Mouse (Mus musculus) CH12.LX (cell line): ENCODE data around the gene Tulp2.

Experiments
- CTCF ChIP-seq, 2 experiments: IDR thresholded peaks in 1 of 2; conservative IDR thresholded peaks in 1 of 2; 2 replicates each; pipeline ENCODE4 v1.5.1; 2011 to 2012; ENCODE audit warnings: low read depth in 2 of 2, low read length in 2 of 2, improper control_type of control experiment in 1 of 2, inconsistent platforms in 1 of 2, mild to moderate bottlenecking in 1 of 2, moderate library complexity in 1 of 2
- ELF1 ChIP-seq: IDR thresholded peaks from 2 replicates; pipeline ENCODE4 v1.6.1; 2014; ENCODE audit warnings: low read depth, mild to moderate bottlenecking, inconsistent platforms, low read length, improper control_type of control experiment
- ETS1 ChIP-seq: conservative IDR thresholded peaks from 2 replicates; pipeline ENCODE4 v1.6.1; 2012; ENCODE audit warnings: low read depth, mild to moderate bottlenecking, inconsistent platforms, low read length, improper control_type of control experiment, moderate library complexity
- MAZ ChIP-seq: IDR thresholded peaks from 2 replicates; pipeline ENCODE4 v1.6.1; 2012; ENCODE audit warnings: low read depth, mild to moderate bottlenecking, inconsistent platforms, low read length, improper control_type of control experiment, moderate library complexity
- MYC ChIP-seq: IDR thresholded peaks from 2 replicates; pipeline ENCODE4 v1.6.1; 2011; ENCODE audit warnings: low read depth, mild to moderate bottlenecking, improper control_type of control experiment, low read length
- POLR2A ChIP-seq: IDR thresholded peaks from 2 replicates; pipeline ENCODE4 v1.6.1; 2011; ENCODE audit warnings: low read depth, mild to moderate bottlenecking, improper control_type of control experiment, low read length

DNA sequence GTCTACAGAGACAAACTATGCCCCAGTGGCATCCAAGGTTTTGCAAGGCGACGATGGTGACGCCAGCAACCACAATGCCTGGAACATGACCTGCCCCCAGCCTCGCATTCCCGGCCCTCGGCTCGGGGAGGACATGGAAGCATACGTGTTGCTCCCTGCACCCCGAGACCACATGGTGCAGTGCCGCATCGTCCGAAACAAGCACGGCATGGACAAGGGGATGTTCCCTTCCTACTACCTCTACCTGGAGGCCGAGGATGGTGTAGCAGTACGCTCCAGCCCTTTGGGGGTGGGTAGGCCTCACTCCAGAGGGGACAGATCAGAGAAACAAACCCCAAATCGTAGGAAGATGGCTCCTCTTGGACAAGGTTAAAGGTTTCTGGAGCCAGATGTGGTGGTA lies 36.9 kb downstream of the Tulp2 start:
- TF ChIP-seq MYC (no peak), CTCF (conservative IDR thresholded peaks at IDR 0.05 in 1 of 2, IDR thresholded peaks at IDR 0.05 in 1 of 2; ENCODE audit: low read depth in 2 of 2, low read length in 2 of 2) (no peak), POLR2A (no peak), ETS1 (no peak), ELF1 (no peak), MAZ (no peak)
